Mouse (Mus musculus) kidney, adult 8-10 months (tissue): Measurements from ENCODE around the gene Kif13a.
A peak's percentile ranks its signal among the peaks of the same experiment; 100 is the strongest.

ENCODE experiments used
- DNase-seq, 2 experiments: peaks; one replicate each; pipeline ENCODE4 v3.0.0; 2022

Gene Kif13a

GRCm38 (mm10) chr13:46929719-46930658, at the start of gene Kif13a:
Gene Kif13a, minus strand, starts transcription at chr13:46929867.
- DNase-seq = peak; percentile 95

DNA sequence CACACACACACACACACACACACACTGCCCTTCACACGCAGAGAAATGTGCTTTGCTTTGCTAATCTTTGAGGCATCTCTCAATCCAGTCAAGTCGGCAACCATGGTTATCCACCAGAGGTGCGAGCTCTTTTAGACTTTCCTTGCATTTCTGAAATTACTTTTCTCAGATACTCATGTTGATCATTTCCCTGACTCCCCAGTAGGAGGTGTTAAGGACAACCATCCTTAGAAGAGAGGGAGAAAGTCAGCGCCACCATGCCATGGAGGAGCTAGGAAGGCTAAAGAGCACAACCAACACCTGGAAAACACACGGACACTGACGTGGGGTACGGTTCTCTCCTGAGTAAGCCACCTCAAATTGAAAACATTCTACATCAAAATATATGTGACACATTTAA, 46.9 kb upstream of the Kif13a start:
- DNase-seq = no peak

DNA sequence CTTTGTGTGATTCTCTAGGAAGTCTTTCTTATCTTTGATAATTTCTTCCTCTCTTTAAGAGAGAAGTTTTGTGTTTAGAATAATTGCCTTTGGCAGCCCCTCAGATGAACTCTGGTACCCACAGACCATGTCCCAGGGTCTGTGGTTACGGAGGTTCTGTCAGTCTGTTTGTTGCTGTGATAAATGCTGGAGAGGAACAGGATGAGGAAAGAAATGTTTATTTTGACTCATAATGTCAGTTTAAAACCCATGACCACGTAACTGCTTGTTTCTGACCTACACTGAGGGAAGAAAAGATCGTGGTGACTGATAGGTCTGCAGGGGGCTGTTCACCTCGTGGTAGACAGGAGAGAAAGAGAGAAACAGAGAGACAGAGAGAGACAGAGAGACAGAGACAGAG, 46.3 kb upstream of the Kif13a start:
- no peak for DNase-seq

DNA sequence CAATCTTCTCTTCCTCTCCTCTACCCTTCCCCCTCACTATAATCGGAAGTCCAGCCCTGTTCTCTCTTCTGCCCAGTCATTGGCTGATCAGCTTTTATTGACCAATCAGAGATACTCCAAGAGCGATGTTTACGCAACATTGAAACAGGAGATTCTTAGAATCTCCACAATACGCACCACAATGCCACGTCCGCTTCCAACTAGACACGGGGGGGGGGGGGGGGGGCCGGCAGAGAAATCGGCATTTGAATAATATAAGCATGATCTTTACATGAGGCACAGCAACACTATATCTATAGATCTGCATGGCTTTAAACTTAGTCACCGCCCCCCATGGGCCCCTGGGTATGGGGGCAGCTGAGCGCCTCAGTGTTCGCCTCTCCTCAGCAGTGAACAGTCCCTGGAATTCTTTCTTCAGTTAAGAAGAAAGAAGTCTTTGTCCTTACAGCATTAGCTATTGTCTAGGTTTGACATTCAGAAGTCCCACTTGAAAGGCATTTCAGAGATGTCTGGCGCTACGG, 45.4 kb upstream of the Kif13a start:
- no peak for DNase-seq

- peak in 1 of 2 experiments; percentile 14 for DNase-seq
Observed at GRCm38 (mm10) chr13:46970286-46970945, 40.7 kb upstream of the Kif13a start.

DNA sequence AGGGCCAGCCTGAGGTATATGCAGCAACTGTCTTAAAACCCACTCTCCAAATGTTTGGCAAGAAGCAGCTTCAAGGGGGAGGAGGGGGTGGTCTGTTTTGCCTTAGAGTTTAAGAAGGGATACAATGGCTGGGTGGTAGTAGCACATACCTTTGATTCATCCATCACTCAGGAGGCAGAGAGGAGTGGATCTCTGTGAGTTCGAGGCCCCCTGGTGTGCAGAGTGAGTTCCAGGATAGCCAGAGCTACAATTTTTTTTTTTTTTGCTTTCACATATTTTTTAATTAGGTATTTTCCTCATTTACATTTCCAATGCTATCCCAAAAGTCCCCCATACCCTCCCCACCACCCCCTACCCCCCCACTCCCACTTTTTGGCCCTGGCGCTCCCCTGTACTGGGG, 39.0 kb upstream of the Kif13a start:
- DNase-seq = no peak

DNA sequence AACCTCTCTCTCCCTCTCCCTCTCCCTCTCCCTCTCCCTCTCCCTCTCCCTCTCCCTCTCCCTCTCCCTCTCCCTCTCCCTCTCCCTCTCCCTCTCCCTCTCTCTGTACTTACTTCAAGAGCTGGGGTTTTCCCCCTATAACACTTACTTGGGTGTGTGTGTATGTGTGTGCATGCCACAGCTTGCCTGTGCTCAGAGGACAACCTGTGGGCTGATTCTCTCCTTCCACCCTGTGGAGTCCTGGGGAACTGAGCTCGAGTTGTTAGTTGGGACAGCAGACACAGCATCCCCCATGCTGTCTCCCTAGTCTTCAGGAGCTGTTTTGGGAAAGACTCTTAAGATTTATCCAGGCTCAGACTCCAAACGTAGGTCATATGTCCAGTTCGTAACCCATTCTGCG, 37.6 kb upstream of the Kif13a start:
- no peak for DNase-seq

GRCm38 (mm10) chr13:46960878-46961474, 31.3 kb upstream of the Kif13a start:
- DNase-seq = no peak

- DNase-seq = no peak
Observed at GRCm38 (mm10) chr13:46959139-46959538, 29.5 kb upstream of the Kif13a start.

DNA sequence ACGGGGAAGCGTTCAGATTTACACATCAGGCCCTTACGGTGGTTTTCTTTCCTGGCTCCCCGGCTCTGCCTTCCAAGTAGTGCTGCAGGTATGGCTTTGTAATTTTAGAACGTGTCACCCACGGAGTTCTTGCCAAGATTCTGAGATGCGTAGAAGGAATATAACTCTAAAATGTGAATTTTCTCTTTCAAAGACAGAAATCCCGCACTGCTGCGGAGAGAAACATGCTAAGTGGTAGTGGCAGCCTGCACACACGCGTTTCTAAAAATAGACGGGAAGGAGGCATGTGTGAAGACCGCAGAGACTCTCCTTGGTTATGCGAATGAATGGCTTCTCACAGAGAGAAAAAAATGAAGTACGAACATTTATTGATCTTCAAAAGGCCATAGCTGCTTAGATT, 21.5 kb upstream of the Kif13a start:
- no peak for DNase-seq

- no peak for DNase-seq
Observed at GRCm38 (mm10) chr13:46949741-46950140, 20.1 kb upstream of the Kif13a start.

- DNase-seq = no peak
Observed at GRCm38 (mm10) chr13:46948027-46948426, 18.4 kb upstream of the Kif13a start.

- DNase-seq = no peak
Observed at GRCm38 (mm10) chr13:46946041-46946440, 16.4 kb upstream of the Kif13a start.

- DNase-seq = no peak
Observed at GRCm38 (mm10) chr13:46945256-46945655, 15.6 kb upstream of the Kif13a start.

- DNase-seq = no peak
Observed at GRCm38 (mm10) chr13:46943294-46943693, 13.6 kb upstream of the Kif13a start.

GRCm38 (mm10) chr13:46934116-46934515, 4.4 kb upstream of the Kif13a start:
- DNase-seq = no peak

GRCm38 (mm10) chr13:46932846-46933245, 3.2 kb upstream of the Kif13a start:
- DNase-seq = no peak

DNA sequence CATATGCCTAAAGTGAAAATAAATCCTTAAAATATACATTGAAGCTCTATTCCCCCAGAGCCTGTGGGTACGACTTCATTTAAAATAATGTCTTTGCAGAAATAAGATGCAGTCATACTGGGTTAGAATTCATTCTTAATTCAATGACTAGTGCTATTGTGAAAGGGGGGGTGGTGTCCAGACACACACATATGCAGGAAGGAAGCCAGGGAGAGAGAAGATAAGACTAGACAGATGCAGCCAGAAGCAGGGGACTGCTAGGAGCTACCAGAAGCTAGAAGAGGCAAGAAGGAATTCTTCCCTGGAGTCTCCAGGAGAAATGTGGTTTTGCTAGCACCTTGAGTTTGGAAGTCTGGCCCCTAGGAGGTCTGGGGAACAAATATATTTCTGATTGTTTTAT, 2.4 kb upstream of the Kif13a start:
- DNase-seq = no peak

DNA sequence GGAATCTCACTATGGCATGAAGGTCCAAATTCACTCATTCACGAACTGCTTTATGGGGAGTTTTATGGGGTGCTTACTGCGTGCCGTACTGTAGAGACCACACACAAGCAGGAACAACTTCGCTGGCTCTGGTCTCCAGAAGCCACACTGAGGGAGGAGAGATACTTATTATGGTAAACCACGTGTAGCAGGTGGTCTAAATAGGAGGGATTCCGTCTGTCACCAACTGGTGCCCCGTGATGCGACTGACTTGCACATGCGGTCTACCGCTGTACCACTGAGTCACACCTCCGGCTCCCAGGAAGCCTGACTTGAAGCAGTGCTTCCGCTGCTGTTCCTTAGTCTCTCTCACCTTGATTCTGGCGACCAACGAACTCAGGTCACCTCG, 986 bp upstream of the Kif13a start:
- no peak for DNase-seq

GRCm38 (mm10) chr13:46928961-46929691, 541 bp downstream of the Kif13a start:
- DNase-seq = peak; percentile 11 to 37

GRCm38 (mm10) chr13:46928404-46928803, 1.3 kb downstream of the Kif13a start:
- no peak for DNase-seq

DNA sequence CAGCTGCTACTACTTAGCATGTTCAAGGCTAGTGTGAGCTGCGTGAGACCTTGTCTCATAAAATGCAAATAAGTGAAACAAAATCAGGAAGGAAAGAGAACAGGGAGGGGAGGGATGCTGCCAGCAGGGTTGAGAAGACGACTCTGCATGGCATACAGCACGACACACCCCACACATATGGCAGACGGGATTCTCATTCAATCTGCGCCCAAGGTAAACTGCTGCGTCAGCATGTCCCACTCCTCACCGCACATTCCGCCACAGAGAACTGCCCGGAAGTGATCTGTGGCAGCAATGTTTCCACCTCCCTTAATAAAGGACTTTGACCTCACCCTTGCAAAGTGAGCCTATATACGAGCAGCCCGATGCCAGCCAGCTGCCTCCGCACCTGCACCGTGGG, 4.0 kb downstream of the Kif13a start:
- no peak for DNase-seq

DNA sequence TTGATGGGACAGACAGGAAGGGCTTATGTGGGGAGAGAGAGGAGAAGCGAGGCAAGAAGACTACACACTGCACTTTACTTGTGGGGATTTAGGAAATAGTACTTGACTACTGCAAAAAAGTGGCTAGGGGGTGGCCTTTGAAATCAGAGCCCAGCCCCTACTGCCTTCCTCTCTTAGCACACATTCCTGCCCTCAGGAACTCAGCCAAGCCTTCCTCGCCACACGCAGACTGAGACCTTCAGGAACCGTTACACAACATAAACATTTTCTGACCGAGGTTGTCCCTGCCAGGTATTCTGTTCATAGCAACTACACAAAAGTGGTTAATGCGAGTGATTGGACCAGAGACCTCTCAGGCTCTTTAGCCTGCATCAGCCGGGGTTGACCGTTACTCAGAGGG, 8.1 kb downstream of the Kif13a start:
- peak; percentile 13 to 30 for DNase-seq
